Mouse (Mus musculus): ENCODE data around the gene Fmnl2. TPM values are rescaled to one million over a fixed set of nuclear protein-coding genes. Genes with fewer than 3 reads are reported as not detected.

The Fmnl2 gene
- polyA plus RNA-seq, 2 experiments = 12.6 to 27.2 TPM

- Histone ChIP-seq H3K36me3 (ENCODE audit: control insufficient read depth, insufficient read depth, low read length) (no peaks in the 10 kb centered on the region), H3K4me2 (replicated peaks; ENCODE audit: low read depth, low read length, severe bottlenecking) (no peak overlapping the region), H3K27me3 (ENCODE audit: control insufficient read depth, insufficient read depth, low read length) (no peaks in the 10 kb centered on the region), H3K4me1 (ENCODE audit: control insufficient read depth, insufficient read depth, low read length) (peaks cover 11% of the 10 kb centered on the region), H3K9ac (ENCODE audit: low read depth, low read length, severe bottlenecking) (no peak overlapping the region), H3K9me3 (ENCODE audit: control insufficient read depth, low read length) (no peaks in the 10 kb centered on the region), H3K4me3 (replicated peaks; ENCODE audit: low read length) (no peak overlapping the region), H3K27ac (replicated peaks; ENCODE audit: low read depth, low read length) (no peak overlapping the region)
- DNase-seq (ENCODE audit: low spot score) (no peak), ATAC-seq (ENCODE audit: low FRiP score, low read depth) (no peak)
- no peak for TF ChIP-seq POLR2A (IDR thresholded peaks at IDR 0.05; ENCODE audit: borderline replicate concordance, extremely low read depth, insufficient read depth, insufficient read length)
- 92% methylated on average over 7 of the region's 7 CpGs for WGBS
These were observed 135.6 kb downstream of the Fmnl2 start for GRCm38 (mm10) chr2:52993241-52993640.

DNA sequence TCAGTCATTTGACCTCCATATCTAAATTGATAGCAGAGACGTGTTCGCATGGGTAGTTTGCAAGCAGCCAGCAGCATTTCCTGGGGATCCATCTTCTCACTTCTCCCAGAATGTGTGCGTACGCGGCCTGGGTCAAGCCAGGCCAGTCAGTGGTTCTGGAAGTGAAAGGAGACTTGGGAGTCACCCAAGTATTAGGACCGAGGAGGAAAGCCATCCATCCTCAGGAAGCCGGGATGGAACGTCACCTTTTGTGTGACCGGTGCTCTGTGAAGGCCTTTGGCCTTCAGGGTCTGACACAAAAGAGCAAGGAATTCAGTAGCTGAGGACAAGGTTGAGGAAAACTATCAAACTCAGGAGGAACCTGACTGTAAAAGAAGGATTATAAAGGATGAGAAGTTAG lies 136.9 kb downstream of the Fmnl2 start:
- Histone ChIP-seq H3K9me3 (ENCODE audit: control insufficient read depth, low read length) (no peaks in the 10 kb centered on the region), H3K4me3 (replicated peaks; ENCODE audit: low read length) (no peak overlapping the region), H3K27ac (replicated peaks; ENCODE audit: low read depth, low read length) (no peak overlapping the region), H3K27me3 (ENCODE audit: control insufficient read depth, insufficient read depth, low read length) (no peaks in the 10 kb centered on the region), H3K9ac (ENCODE audit: low read depth, low read length, severe bottlenecking) (no peak overlapping the region), H3K4me1 (ENCODE audit: control insufficient read depth, insufficient read depth, low read length) (peaks cover 10% of the 10 kb centered on the region), H3K4me2 (replicated peaks; ENCODE audit: low read depth, low read length, severe bottlenecking) (no peak overlapping the region), H3K36me3 (ENCODE audit: control insufficient read depth, insufficient read depth, low read length) (no peaks in the 10 kb centered on the region)
- no peak for DNase-seq (ENCODE audit: low spot score)
- TF ChIP-seq POLR2A (IDR thresholded peaks at IDR 0.05; ENCODE audit: borderline replicate concordance, extremely low read depth, insufficient read depth, insufficient read length) = no peak
- no peak for ATAC-seq (ENCODE audit: low FRiP score, low read depth)
- whole genome bisulfite sequencing = 86% methylated on average over 9 of the region's 9 CpGs

- no peak overlapping the region for H3K27ac ChIP-seq (replicated peaks; ENCODE audit: low read depth, low read length)
- WGBS = 84% methylated on average over 15 of the region's 15 CpGs
- ATAC-seq (ENCODE audit: low FRiP score, low read depth) = no peak
- no peaks in the 10 kb centered on the region for H3K36me3 ChIP-seq (ENCODE audit: control insufficient read depth, insufficient read depth, low read length)
- no peak for DNase-seq (ENCODE audit: low spot score)
- H3K27me3 ChIP-seq (ENCODE audit: control insufficient read depth, insufficient read depth, low read length) = no peaks in the 10 kb centered on the region
- H3K4me1 ChIP-seq (ENCODE audit: control insufficient read depth, insufficient read depth, low read length) = no peaks in the 10 kb centered on the region
- H3K9me3 ChIP-seq (ENCODE audit: control insufficient read depth, low read length) = no peaks in the 10 kb centered on the region
- H3K9ac ChIP-seq (ENCODE audit: low read depth, low read length, severe bottlenecking) = no peak overlapping the region
- TF ChIP-seq POLR2A (IDR thresholded peaks at IDR 0.05; ENCODE audit: borderline replicate concordance, extremely low read depth, insufficient read depth, insufficient read length) = no peak
- H3K4me3 ChIP-seq (replicated peaks; ENCODE audit: low read length) = no peak overlapping the region
- H3K4me2 ChIP-seq (replicated peaks; ENCODE audit: low read depth, low read length, severe bottlenecking) = no peak overlapping the region
These were observed 140.5 kb downstream of the Fmnl2 start for GRCm38 (mm10) chr2:52997955-52998750.

- 0 out of 2 replicates have a peak, but pooled peaks have one; percentile 23 for ATAC-seq (ENCODE audit: low FRiP score, low read depth)
- WGBS = 59% methylated on average over 3 of the region's 3 CpGs
- Histone ChIP-seq H3K27me3 (ENCODE audit: control insufficient read depth, insufficient read depth, low read length) (no peaks in the 10 kb centered on the region), H3K9ac (ENCODE audit: low read depth, low read length, severe bottlenecking) (no peak overlapping the region), H3K4me3 (replicated peaks; ENCODE audit: low read length) (no peak overlapping the region), H3K9me3 (ENCODE audit: control insufficient read depth, low read length) (no peaks in the 10 kb centered on the region), H3K4me2 (replicated peaks; ENCODE audit: low read depth, low read length, severe bottlenecking) (no peak overlapping the region), H3K27ac (replicated peaks; ENCODE audit: low read depth, low read length) (no peak overlapping the region), H3K36me3 (ENCODE audit: control insufficient read depth, insufficient read depth, low read length) (no peaks in the 10 kb centered on the region), H3K4me1 (ENCODE audit: control insufficient read depth, insufficient read depth, low read length) (peaks cover 3% of the 10 kb centered on the region; the same call in 1 of the 2 replicates)
- no peak for DNase-seq (ENCODE audit: low spot score)
- TF ChIP-seq POLR2A (IDR thresholded peaks at IDR 0.05; ENCODE audit: borderline replicate concordance, extremely low read depth, insufficient read depth, insufficient read length) = no peak
These were observed 141.9 kb downstream of the Fmnl2 start for GRCm38 (mm10) chr2:52999524-52999969.

- ATAC-seq (ENCODE audit: low FRiP score, low read depth) (no peak), DNase-seq (ENCODE audit: low spot score) (no peak)
- no peaks in the 10 kb centered on the region for H3K9me3 ChIP-seq (ENCODE audit: control insufficient read depth, low read length)
- no peak overlapping the region for H3K4me3 ChIP-seq (replicated peaks; ENCODE audit: low read length)
- TF ChIP-seq POLR2A (IDR thresholded peaks at IDR 0.05; ENCODE audit: borderline replicate concordance, extremely low read depth, insufficient read depth, insufficient read length) = no peak
- 97% methylated on average over 3 of the region's 3 CpGs for WGBS
- no peaks in the 10 kb centered on the region for H3K36me3 ChIP-seq (ENCODE audit: control insufficient read depth, insufficient read depth, low read length)
- H3K9ac ChIP-seq (ENCODE audit: low read depth, low read length, severe bottlenecking) = no peak overlapping the region
- no peaks in the 10 kb centered on the region for H3K27me3 ChIP-seq (ENCODE audit: control insufficient read depth, insufficient read depth, low read length)
- H3K27ac ChIP-seq (replicated peaks; ENCODE audit: low read depth, low read length) = no peak overlapping the region
- H3K4me1 ChIP-seq (ENCODE audit: control insufficient read depth, insufficient read depth, low read length) = peaks cover 3% of the 10 kb centered on the region; the same call in 1 of the 2 replicates
- no peak overlapping the region for H3K4me2 ChIP-seq (replicated peaks; ENCODE audit: low read depth, low read length, severe bottlenecking)
These were observed 142.8 kb downstream of the Fmnl2 start for GRCm38 (mm10) chr2:53000446-53000845.

Data from limb, embryonic 14.5 days (tissue).